Mouse (Mus musculus) adipose tissue, adult 10 weeks (tissue): Measurements from ENCODE around the gene Gm17720. TPM values are rescaled to one million over a fixed set of nuclear protein-coding genes. Genes with fewer than 3 reads are reported as not detected.

Experiments
- polyA plus RNA-seq: library from polyadenylated mRNA; stranded (reverse); fragments of 350-450 nt; fragmentation: Illumina TruSeq; extraction: RNeasy Lipid Tissue Mini Kit (QIAGEN cat#74804); gene quantifications from one replicate; pipeline ENCODE4 v1.2.3, GENCODE M21; 2014; ENCODE audit warnings: low read depth, low replicate concordance

The Gm17720 gene
- polyA plus RNA-seq = not detected

DNA sequence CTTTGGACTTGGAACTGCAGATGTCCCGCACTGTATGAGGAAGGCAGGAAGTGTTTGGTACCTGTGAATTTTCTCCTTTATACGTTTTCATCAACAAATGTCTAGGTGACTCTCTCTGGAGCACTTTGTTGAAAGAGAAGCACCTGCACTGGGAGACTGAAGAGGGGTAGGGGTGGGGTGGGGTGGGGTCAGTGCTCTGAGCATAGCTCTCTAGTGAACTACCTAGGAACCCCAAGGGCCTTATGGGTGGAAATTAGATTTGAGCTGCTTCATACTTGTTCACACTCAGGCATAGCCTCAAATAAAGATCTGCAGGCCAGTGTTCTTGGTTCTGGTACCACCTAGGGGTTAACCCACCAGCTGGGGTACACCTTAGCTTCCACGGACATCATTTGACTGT, at the start of gene Gm17720:
TSS of gene Gm17720 (minus strand) at position 101 of the 400 bp plus-strand sequence.

GRCm38 (mm10) chr8:110100907-110101306, 1.6 kb downstream of the Gm17720 start, which contains the start of gene Gm21964:
TSS of gene Gm21964 (plus strand) at chr8:110101207.

DNA sequence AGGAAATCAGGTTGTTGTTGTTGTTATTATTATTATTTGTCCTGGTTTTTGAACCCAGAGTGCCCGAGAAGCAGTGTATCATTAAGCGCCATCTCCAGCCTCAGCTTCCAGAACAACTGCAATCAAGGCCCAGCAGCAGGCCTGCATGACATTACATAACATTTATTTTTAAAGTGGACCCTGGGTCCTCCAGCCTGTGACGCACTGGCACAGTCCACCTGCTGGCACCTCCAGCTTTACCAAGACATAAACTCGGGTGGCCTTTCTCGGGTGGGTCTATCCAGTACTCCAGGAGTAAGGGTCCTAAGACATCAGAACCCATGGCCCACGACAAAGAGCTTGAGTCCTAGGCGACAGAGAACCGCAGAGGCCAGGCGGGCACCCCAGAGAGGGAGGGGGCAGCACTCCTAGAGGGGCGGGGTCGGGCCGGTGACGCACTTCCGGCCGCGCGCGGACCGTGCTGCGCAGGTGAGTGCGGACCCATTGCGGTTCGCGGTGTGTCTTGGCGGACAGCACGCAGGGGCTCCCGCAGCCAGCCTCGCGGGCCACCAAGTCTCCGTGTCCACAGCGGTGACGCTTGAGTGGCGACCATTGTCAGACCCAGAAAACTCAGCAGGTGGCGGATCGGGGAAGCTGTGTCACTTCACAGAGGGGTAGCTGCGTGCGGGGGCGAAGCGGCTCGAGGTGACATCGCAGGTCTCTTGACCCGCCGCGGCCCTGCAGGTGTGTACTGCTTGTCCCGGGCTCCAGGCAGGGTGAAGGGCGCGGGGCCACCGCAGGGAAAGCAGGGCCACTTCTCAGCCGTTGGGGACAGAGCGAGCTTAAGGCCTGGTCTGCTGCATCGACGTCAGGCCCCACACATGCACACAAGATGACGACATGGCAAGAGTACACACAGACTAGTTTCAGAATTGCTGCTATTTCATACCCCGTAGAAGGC, 23.0 kb downstream of the Gm17720 start, which contains the start of gene Zfp612:
TSS of gene Zfp612 (plus strand) at position 465 of the 940 bp plus-strand sequence.

DNA sequence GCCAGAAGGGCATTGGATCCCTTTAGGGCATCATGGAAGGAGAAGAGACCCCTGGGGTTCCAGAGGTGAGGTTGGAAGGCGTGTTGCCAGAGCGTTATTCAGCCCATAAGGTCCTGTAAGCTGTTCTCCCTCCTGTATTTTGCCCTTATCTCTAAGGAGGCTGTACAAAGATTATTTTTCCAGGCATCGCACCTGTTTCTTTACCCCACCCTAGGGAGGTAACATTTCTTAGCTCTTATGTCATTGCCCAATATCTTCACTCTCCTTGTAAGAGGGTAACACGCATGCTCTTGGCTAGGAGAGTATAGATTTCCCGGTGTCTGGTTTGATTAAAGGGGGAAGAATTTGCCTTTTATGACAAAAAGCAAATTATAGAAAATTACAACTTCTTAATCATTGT, 62.9 kb downstream of the Gm17720 start, which contains the start of gene Chst4:
TSS of gene Chst4 (minus strand) at position 82 of the 400 bp plus-strand sequence.

Other genes with a start within 250 kb of the Gm17720 start
- gene Phlpp2, start 234.2 kb downstream of the Gm17720 start, polyA plus RNA-seq = 6.2 TPM
- gene Marveld3, start 140.6 kb downstream of the Gm17720 start, polyA plus RNA-seq = 8.0 TPM
- 0.48 TPM for gene Tat, start 112.3 kb downstream of the Gm17720 start, polyA plus RNA-seq
- 3.2 TPM for gene Chst4, start 63.0 kb downstream of the Gm17720 start, polyA plus RNA-seq
- gene Zfp612, start 23.0 kb downstream of the Gm17720 start, polyA plus RNA-seq = 11.3 TPM
- not detected for gene Gm21964, start 1.5 kb downstream of the Gm17720 start, polyA plus RNA-seq
- not detected for gene Calb2, start 65.5 kb upstream of the Gm17720 start, polyA plus RNA-seq
- 4.3 TPM for gene Cmtr2, start 112.9 kb upstream of the Gm17720 start, polyA plus RNA-seq
- 1.5 TPM for gene Hydin, start 164.2 kb upstream of the Gm17720 start, polyA plus RNA-seq